Comparison of ENCODE assay signal across 8 mouse cellular contexts in the genomic region with DNA sequence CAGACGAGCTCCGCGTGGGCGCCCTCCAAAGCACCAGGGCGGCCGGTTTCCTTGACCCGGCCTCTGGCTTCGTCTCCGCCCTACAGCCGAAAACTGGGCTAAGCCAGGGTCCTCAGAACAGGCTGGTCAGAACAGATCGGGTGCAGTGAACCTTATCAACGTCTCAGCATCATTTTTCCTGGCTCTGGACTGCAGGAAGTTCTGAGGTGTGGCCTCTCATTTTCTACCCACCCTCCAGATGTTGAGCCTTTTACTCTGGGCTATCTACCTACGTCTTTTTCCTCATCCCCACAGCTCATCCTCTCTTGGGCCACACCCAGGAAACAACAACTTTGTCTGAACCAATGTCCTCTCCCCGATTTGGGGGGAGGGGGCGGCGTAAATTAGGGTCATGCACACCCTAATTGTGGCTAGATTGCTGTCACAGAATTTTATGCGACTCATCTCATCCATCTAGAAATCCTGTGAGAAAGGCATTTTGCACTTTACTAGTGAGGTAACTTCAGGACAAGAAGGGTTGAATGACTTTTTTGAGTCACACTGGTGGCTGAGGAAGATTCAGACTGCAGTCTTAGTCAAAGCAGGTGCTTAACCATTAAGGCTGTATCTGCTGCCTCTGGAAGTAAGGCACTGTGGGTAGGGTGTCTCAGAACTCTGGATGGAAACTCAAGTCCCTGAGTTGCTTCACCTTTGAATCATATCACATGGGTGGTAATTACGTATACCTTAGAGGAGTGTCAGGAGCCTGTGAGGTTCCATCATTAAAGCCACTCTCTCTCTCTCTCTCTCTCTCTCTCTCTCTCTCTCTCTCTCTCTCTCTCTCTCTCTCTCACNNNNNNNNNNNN. TPM values are rescaled to one million over a fixed set of nuclear protein-coding genes. Genes with fewer than 3 reads are reported as not detected.
DNase-seq lines count a peak whose midpoint lies in the region; ATAC-seq and TF ChIP-seq lines count a peak whose summit lies in the region.

A gene (minus strand): TSS at position 25 of the 845 bp plus-strand sequence.

- no peak within 1 kb of the TSS for H3ac ChIP-seq in myocyte (ENCODE audit: control insufficient read depth, insufficient read length)

- no peaks in the 10 kb centered on the region for H3K79me2 ChIP-seq in myocyte (ENCODE audit: control insufficient read depth, insufficient read depth)

- no peaks in the 10 kb centered on the region for H3K36me3 ChIP-seq in embryonic facial prominence, embryonic 13.5 days
- H3K36me3 ChIP-seq in myocyte (ENCODE audit: control insufficient read depth, insufficient read depth) = no peaks in the 10 kb centered on the region

- peak within 1 kb of the TSS; percentile 31; the same call in 1 of the 2 replicates for H3K27ac ChIP-seq in gastrocnemius, adult 2 months
- H3K27ac ChIP-seq in embryonic facial prominence, embryonic 13.5 days = no peak within 1 kb of the TSS

- peak within 1 kb of the TSS; percentile 81 for H3K4me3 ChIP-seq in gastrocnemius, adult 2 months
- H3K4me3 ChIP-seq in embryonic facial prominence, embryonic 13.5 days = peak within 1 kb of the TSS; percentile 61
- H3K4me3 ChIP-seq in myocyte = peak within 1 kb of the TSS; percentile 12

- no peak for TF ChIP-seq CTCF in gastrocnemius, adult 2 months (IDR thresholded peaks at IDR 0.05)

- ATAC-seq in embryonic facial prominence, embryonic 13.5 days (ENCODE audit: insufficient number of reproducible peaks, insufficient read depth, low FRiP score, low TSS enrichment, low read depth) = no peak

- WGBS in embryonic facial prominence, embryonic 13.5 days = 5% methylated on average over 18 of the region's 18 CpGs

- intact Hi-C loops in gastrocnemius, adult 2 months (cut with DNase I) = no loop called here

- TF ChIP-seq POLR2A in myocyte (IDR thresholded peaks at IDR 0.05; ENCODE audit: insufficient read length, low read depth) = no peak

- no peak for DNase-seq in gastrocnemius, adult 2 months
- no peak for DNase-seq in gastrocnemius, adult 8-10 months (ENCODE audit: low spot score in 2 of 2)
- DNase-seq in A20 (ENCODE audit: low read depth, low spot score) = peak; percentile 70
- no peak for DNase-seq in layer of hippocampus, postnatal 36 days
- no peak for DNase-seq in thymus, postnatal 4 days
- DNase-seq in spleen, postnatal 10 days (ENCODE audit: low spot score in 2 of 2) = no peak

- H3K4me1 ChIP-seq in embryonic facial prominence, embryonic 13.5 days = peaks cover 20% of the 10 kb centered on the region

- peak within 1 kb of the TSS; percentile 67 for H3K9ac ChIP-seq in embryonic facial prominence, embryonic 13.5 days

- peaks cover 71% of the 10 kb centered on the region for H3K27me3 ChIP-seq in embryonic facial prominence, embryonic 13.5 days
- peaks cover 63% of the 10 kb centered on the region for H3K27me3 ChIP-seq in myocyte (ENCODE audit: control insufficient read depth, insufficient read depth, insufficient read length)

- H3K4me2 ChIP-seq in embryonic facial prominence, embryonic 13.5 days = peak within 1 kb of the TSS; percentile 100
- H3K4me2 ChIP-seq in myocyte (ENCODE audit: low read depth) = peak within 1 kb of the TSS; percentile 84

- H3K9me3 ChIP-seq in embryonic facial prominence, embryonic 13.5 days = no peaks in the 10 kb centered on the region

TF ChIP-seq in myocyte, 11 proteins besides CTCF, POLR2A, EP300 and RAD21:
- no peak for TF ChIP-seq CEBPB (IDR thresholded peaks at IDR 0.05; ENCODE audit: insufficient read depth, poor library complexity, severe bottlenecking)
- TF ChIP-seq MYOG (IDR thresholded peaks at IDR 0.05; ENCODE audit: control insufficient read depth in 1 of 3, insufficient read depth in 1 of 3, insufficient read length in 2 of 3, low read depth in 2 of 3) = no peak
- TF ChIP-seq TCF12 (IDR thresholded peaks at IDR 0.05; ENCODE audit: insufficient read depth, poor library complexity, severe bottlenecking) = no peak
- TF ChIP-seq E2F4 (IDR thresholded peaks at IDR 0.05; ENCODE audit: insufficient read depth) = no peak
- no peak for TF ChIP-seq MYOD1 (IDR thresholded peaks at IDR 0.05; ENCODE audit: control insufficient read depth in 1 of 3, insufficient read length in 2 of 3, low read depth in 2 of 3)
- no peak for TF ChIP-seq MAX (IDR thresholded peaks at IDR 0.05; ENCODE audit: low read depth)
- TF ChIP-seq USF1 (IDR thresholded peaks at IDR 0.05; ENCODE audit: low read depth) = no peak
- no peak for TF ChIP-seq POLR2AphosphoS2 (IDR thresholded peaks at IDR 0.05; ENCODE audit: insufficient read length, low read depth)
- TF ChIP-seq REST (IDR thresholded peaks at IDR 0.05; ENCODE audit: insufficient read depth, insufficient read length) = no peak
- TF ChIP-seq TCF3 (IDR thresholded peaks at IDR 0.05; ENCODE audit: insufficient read length, low read depth) = no peak
- no peak for TF ChIP-seq SRF (IDR thresholded peaks at IDR 0.05; ENCODE audit: control insufficient read depth, insufficient read length, low read depth)

RNA-seq across cellular contexts. Expression of the gene that starts here (rescaled TPM):
- under 1 TPM; 0.20 to 0.22 TPM for total RNA-seq in gastrocnemius, adult 2 months (2021)
- under 1 TPM in 3 of 4 experiments, not detected in 1; 0.07 to 0.35 (median 0.12) TPM for total RNA-seq in gastrocnemius, adult 8-10 months (2022)
- 2.1 and 2.8 TPM in 2 replicates for polyA plus RNA-seq in embryonic facial prominence, embryonic 13.5 days (2015; fragmentation: Nextera tagmentation; extraction: Ambion mirVana)
- 100 to 1,000 TPM; 144 to 145 TPM for total RNA-seq in layer of hippocampus, postnatal 36 days (2021)
- 0.08 TPM for polyA plus RNA-seq in myocyte (2012; fragmentation: generic; extraction: Trizol)

Comparison
In these comparisons a context has a peak if more than half of its experiments do, and no peak if none do; other contexts are left out.
1. RNA of the gene that starts here (total RNA-seq): 144 to 145 TPM in layer of hippocampus, postnatal 36 days; 0.20 to 0.22 TPM in gastrocnemius, adult 2 months and 0.07 to 0.35 TPM in gastrocnemius, adult 8-10 months; every median in the first group is over 100 times any median in the second.
2. H3K4me3 ChIP-seq: peak in every context shown above with its lines; median percentile 81 in gastrocnemius, adult 2 months; 61 in embryonic facial prominence, embryonic 13.5 days; 12 in myocyte.